Mouse (Mus musculus) spleen, adult 2 months (tissue): Measurements from ENCODE around the gene Faap100. TPM values are rescaled to one million over a fixed set of nuclear protein-coding genes. Genes with fewer than 3 reads are reported as not detected.

Experiments
- DNase-seq, 2 experiments: peaks; one replicate each; pipeline versions ENCODE4 v3.0.0 to v3.0.0-alpha.2; 2012 to 2021; ENCODE audit warnings: low spot score in 2 of 2, low read depth in 1 of 2
- H3K27ac ChIP-seq: fragments of 200-500 bp; 2 replicates; pipeline ENCODE4 v1.5.1; 2012; ENCODE audit warnings: low read length, inconsistent platforms; ENCODE audit not compliant: insufficient read depth
- H3K27me3 ChIP-seq: fragments of 200-500 bp; 2 replicates; pipeline ENCODE4 v1.6.1; 2012; ENCODE audit warnings: mild to moderate bottlenecking, moderate library complexity, low read length, inconsistent platforms; ENCODE audit not compliant: control insufficient read depth, insufficient read depth
- H3K36me3 ChIP-seq: fragments of 200-500 bp; 2 replicates; pipeline ENCODE4 v1.6.1; 2012; ENCODE audit warnings: mild to moderate bottlenecking, low read length, inconsistent platforms; ENCODE audit not compliant: control insufficient read depth, insufficient read depth
- H3K4me1 ChIP-seq: fragments of 200-500 bp; 2 replicates; pipeline ENCODE4 v1.6.1; 2011; ENCODE audit warnings: inconsistent platforms; ENCODE audit not compliant: control insufficient read depth, insufficient read depth, insufficient read length
- H3K4me3 ChIP-seq: fragments of 200-500 bp; 2 replicates; pipeline ENCODE4 v1.5.1; 2011; ENCODE audit warnings: mild to moderate bottlenecking, inconsistent platforms; ENCODE audit not compliant: insufficient read depth, insufficient read length; ENCODE audit errors: extremely low read depth
- CTCF ChIP-seq: fragments of 200-500 bp; IDR thresholded peaks from 2 replicates; pipeline ENCODE4 v1.5.1; 2011; ENCODE audit warnings: mild to moderate bottlenecking, inconsistent platforms; ENCODE audit not compliant: insufficient read depth, insufficient read length, insufficient replicate concordance; ENCODE audit errors: extremely low read depth
- POLR2A ChIP-seq: fragments of 200-500 bp; IDR thresholded peaks from 2 replicates; pipeline ENCODE4 v1.6.1; 2011; ENCODE audit warnings: low read depth, low read length, inconsistent platforms
- WGBS: fragments of 180-500 bp; shearing (Covaris S2); methylation state at CpG from one replicate; pipeline ENCODE4 v1.1.7; 2018; 5-methylcytosine and 5-hydroxymethylcytosine counted together
- polyA plus RNA-seq: library from polyadenylated mRNA; depleted of rRNA; stranded (reverse); fragments of >200 nt; gene quantifications from 2 replicates; pipeline ENCODE4 v1.2.3, GENCODE M21; 2012

Faap100 gene
- polyA plus RNA-seq, 1 experiment = 36.5 TPM

GRCm38 (mm10) chr11:120387157-120387556, 8.6 kb upstream of the Faap100 start:
- Histone ChIP-seq H3K4me1 (no peaks in the 10 kb centered on the region), H3K36me3 (peaks cover 29% of the 10 kb centered on the region), H3K4me3 (no peak overlapping the region), H3K27me3 (no peaks in the 10 kb centered on the region), H3K27ac (no peak overlapping the region)
- 50% methylated on average over 2 of the region's 2 CpGs for WGBS
- TF ChIP-seq CTCF (no peak), POLR2A (no peak)
- DNase-seq = no peak

GRCm38 (mm10) chr11:120386632-120387031, 8.1 kb upstream of the Faap100 start:
- 96% methylated on average over 6 of the region's 6 CpGs for WGBS
- no peak for DNase-seq
- H3K4me1 ChIP-seq = no peaks in the 10 kb centered on the region
- TF ChIP-seq CTCF (no peak), POLR2A (no peak)
- no peaks in the 10 kb centered on the region for H3K27me3 ChIP-seq
- H3K4me3 ChIP-seq = no peak overlapping the region
- peaks cover 34% of the 10 kb centered on the region for H3K36me3 ChIP-seq
- no peak overlapping the region for H3K27ac ChIP-seq

GRCm38 (mm10) chr11:120382509-120382908, 3.9 kb upstream of the Faap100 start:
- Histone ChIP-seq H3K27ac (no peak overlapping the region), H3K4me1 (peaks cover 7% of the 10 kb centered on the region), H3K27me3 (no peaks in the 10 kb centered on the region), H3K36me3 (peaks cover 34% of the 10 kb centered on the region), H3K4me3 (no peak overlapping the region)
- TF ChIP-seq POLR2A (no peak), CTCF (no peak)
- no peak for DNase-seq
- 95% methylated on average over 9 of the region's 9 CpGs for WGBS

GRCm38 (mm10) chr11:120381157-120381556, 2.6 kb upstream of the Faap100 start:
- 93% methylated on average over 4 of the region's 4 CpGs for WGBS
- TF ChIP-seq POLR2A (no peak), CTCF (no peak)

GRCm38 (mm10) chr11:120380271-120380670, 1.7 kb upstream of the Faap100 start:
- H3K4me3 ChIP-seq = no peak overlapping the region
- H3K27ac ChIP-seq = no peak overlapping the region
- 99% methylated on average over 3 of the region's 3 CpGs for WGBS
- H3K27me3 ChIP-seq = no peaks in the 10 kb centered on the region
- H3K4me1 ChIP-seq = peaks cover 9% of the 10 kb centered on the region
- peaks cover 25% of the 10 kb centered on the region for H3K36me3 ChIP-seq
- no peak for DNase-seq
- TF ChIP-seq CTCF = no peak
- no peak for TF ChIP-seq POLR2A

More at GRCm38 (mm10) chr11:120381157-120381556, 2.6 kb upstream of the Faap100 start:
- peaks cover 28% of the 10 kb centered on the region for H3K36me3 ChIP-seq
- no peak overlapping the region for H3K27ac ChIP-seq
- no peak for DNase-seq
- H3K4me3 ChIP-seq = no peak overlapping the region
- no peaks in the 10 kb centered on the region for H3K27me3 ChIP-seq
- H3K4me1 ChIP-seq = peaks cover 9% of the 10 kb centered on the region

GRCm38 (mm10) chr11:120378031-120378610, 443 bp downstream of the Faap100 start:
- peaks cover 9% of the 10 kb centered on the region for H3K4me1 ChIP-seq
- 0 out of 2 replicates have a peak overlapping the region, but pooled peaks have one; percentile 21 for H3K27ac ChIP-seq
- peak overlapping the region; percentile 86 for H3K4me3 ChIP-seq
- 3% methylated on average over 40 of the region's 40 CpGs for WGBS
- TF ChIP-seq POLR2A (no peak), CTCF (no peak)
- peaks cover 26% of the 10 kb centered on the region for H3K36me3 ChIP-seq
- peak in 1 of 2 experiments; percentile 29 for DNase-seq
- H3K27me3 ChIP-seq = no peaks in the 10 kb centered on the region

GRCm38 (mm10) chr11:120377337-120377736, 1.2 kb downstream of the Faap100 start:
- Histone ChIP-seq H3K4me3 (no peak overlapping the region), H3K27ac (no peak overlapping the region), H3K36me3 (peaks cover 20% of the 10 kb centered on the region), H3K4me1 (peaks cover 9% of the 10 kb centered on the region), H3K27me3 (no peaks in the 10 kb centered on the region)
- whole genome bisulfite sequencing = 74% methylated on average over 10 of the region's 10 CpGs
- TF ChIP-seq CTCF (no peak), POLR2A (no peak)
- no peak for DNase-seq
